Mouse (Mus musculus): Measurements from ENCODE around the gene Nkx2-5. TPM values are rescaled to one million over a fixed set of nuclear protein-coding genes. Genes with fewer than 3 reads are reported as not detected.

Nkx2-5 gene
- polyA plus RNA-seq, 1 experiment = 2.2 TPM

DNA sequence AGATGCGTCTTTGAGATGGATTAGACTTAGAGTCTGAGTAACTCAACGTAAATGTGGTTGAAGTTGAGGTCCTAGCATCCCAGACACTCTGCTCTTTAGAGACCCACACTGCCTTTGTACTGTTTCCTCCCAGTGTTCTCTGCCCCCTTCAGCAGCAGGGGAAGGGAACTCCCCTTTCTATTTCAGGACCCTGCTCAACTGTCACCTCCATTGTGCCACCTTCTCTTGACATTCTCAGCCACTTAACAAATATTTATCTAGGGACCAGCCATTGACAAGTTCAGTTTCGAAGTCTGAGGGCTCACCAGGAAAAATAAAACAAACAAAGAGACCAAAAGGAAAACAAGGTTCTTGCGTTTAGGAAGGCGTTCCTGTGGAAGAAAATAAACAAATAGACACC, 19.5 kb upstream of the Nkx2-5 start:
- H3K79me3 ChIP-seq (ENCODE audit: low read depth) = no peaks in the 10 kb centered on the region
- H3K4me3 ChIP-seq (ENCODE audit: insufficient read depth, poor library complexity, severe bottlenecking) = no peak overlapping the region
- TF ChIP-seq MYOD1 (IDR thresholded peaks at IDR 0.05; ENCODE audit: control insufficient read depth, insufficient read length, low read depth) (no peak), USF1 (IDR thresholded peaks at IDR 0.05; ENCODE audit: low read depth) (no peak), MYOG (IDR thresholded peaks at IDR 0.05; ENCODE audit: control insufficient read depth, extremely low read depth, insufficient read length) (no peak), MAX (IDR thresholded peaks at IDR 0.05) (no peak), FOSL1 (IDR thresholded peaks at IDR 0.05; ENCODE audit: insufficient read depth, low read length, poor library complexity, severe bottlenecking) (no peak), CEBPB (IDR thresholded peaks at IDR 0.05; ENCODE audit: low read depth) (no peak), CTCF (IDR thresholded peaks at IDR 0.05; ENCODE audit: control insufficient read depth, insufficient read depth, insufficient read length) (no peak)
- H3K27me3 ChIP-seq (ENCODE audit: control insufficient read depth, insufficient read depth, insufficient read length) = peaks cover 10% of the 10 kb centered on the region
- no peaks in the 10 kb centered on the region for H3K79me2 ChIP-seq (ENCODE audit: control insufficient read depth, insufficient read depth)
- H3K36me3 ChIP-seq (ENCODE audit: control insufficient read depth, insufficient read depth) = no peaks in the 10 kb centered on the region
- H3ac ChIP-seq (ENCODE audit: control insufficient read depth, insufficient read length, low read depth) = no peak overlapping the region

DNA sequence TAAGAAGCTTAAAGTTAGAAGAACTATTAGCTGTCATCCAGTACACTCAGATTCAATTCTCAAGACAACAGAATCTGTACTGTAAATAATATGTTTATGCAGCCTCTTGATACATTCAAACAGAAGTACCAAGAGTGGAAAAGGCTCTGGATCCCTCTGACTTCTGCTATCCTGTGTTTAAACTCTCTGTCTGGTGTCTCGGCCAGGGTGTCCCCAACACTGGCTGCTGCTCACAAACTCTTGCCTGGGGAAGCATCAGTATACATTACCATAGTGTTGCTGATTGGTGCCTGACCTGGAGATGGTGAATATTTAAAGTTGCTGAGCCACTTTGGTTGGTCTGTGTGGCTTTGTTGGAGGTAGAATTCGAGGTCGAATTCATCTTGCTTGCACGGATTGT, 17.0 kb upstream of the Nkx2-5 start:
- no peak overlapping the region for H3ac ChIP-seq (ENCODE audit: control insufficient read depth, insufficient read length, low read depth)
- no peaks in the 10 kb centered on the region for H3K79me3 ChIP-seq (ENCODE audit: low read depth)
- H3K36me3 ChIP-seq (ENCODE audit: control insufficient read depth, insufficient read depth) = no peaks in the 10 kb centered on the region
- no peak overlapping the region for H3K4me3 ChIP-seq (ENCODE audit: insufficient read depth, poor library complexity, severe bottlenecking)
- TF ChIP-seq MYOG (IDR thresholded peaks at IDR 0.05; ENCODE audit: control insufficient read depth, extremely low read depth, insufficient read length) (no peak), USF1 (IDR thresholded peaks at IDR 0.05; ENCODE audit: low read depth) (no peak), FOSL1 (IDR thresholded peaks at IDR 0.05; ENCODE audit: insufficient read depth, low read length, poor library complexity, severe bottlenecking) (no peak), MYOD1 (IDR thresholded peaks at IDR 0.05; ENCODE audit: control insufficient read depth, insufficient read length, low read depth) (no peak), CTCF (IDR thresholded peaks at IDR 0.05; ENCODE audit: control insufficient read depth, insufficient read depth, insufficient read length) (no peak), CEBPB (IDR thresholded peaks at IDR 0.05; ENCODE audit: low read depth) (no peak), MAX (IDR thresholded peaks at IDR 0.05) (no peak)
- H3K79me2 ChIP-seq (ENCODE audit: control insufficient read depth, insufficient read depth) = no peaks in the 10 kb centered on the region
- peaks cover 14% of the 10 kb centered on the region for H3K27me3 ChIP-seq (ENCODE audit: control insufficient read depth, insufficient read depth, insufficient read length)

- peaks cover 14% of the 10 kb centered on the region for H3K27me3 ChIP-seq (ENCODE audit: control insufficient read depth, insufficient read depth, insufficient read length)
- H3K79me2 ChIP-seq (ENCODE audit: control insufficient read depth, insufficient read depth) = no peaks in the 10 kb centered on the region
- no peaks in the 10 kb centered on the region for H3K36me3 ChIP-seq (ENCODE audit: control insufficient read depth, insufficient read depth)
- H3ac ChIP-seq (ENCODE audit: control insufficient read depth, insufficient read length, low read depth) = no peak overlapping the region
- no peaks in the 10 kb centered on the region for H3K79me3 ChIP-seq (ENCODE audit: low read depth)
- TF ChIP-seq USF1 (IDR thresholded peaks at IDR 0.05; ENCODE audit: low read depth) (no peak), FOSL1 (IDR thresholded peaks at IDR 0.05; ENCODE audit: insufficient read depth, low read length, poor library complexity, severe bottlenecking) (no peak), MYOD1 (IDR thresholded peaks at IDR 0.05; ENCODE audit: control insufficient read depth, insufficient read length, low read depth) (no peak), CEBPB (IDR thresholded peaks at IDR 0.05; ENCODE audit: low read depth) (no peak), CTCF (IDR thresholded peaks at IDR 0.05; ENCODE audit: control insufficient read depth, insufficient read depth, insufficient read length) (no peak), MYOG (IDR thresholded peaks at IDR 0.05; ENCODE audit: control insufficient read depth, extremely low read depth, insufficient read length) (no peak), MAX (IDR thresholded peaks at IDR 0.05) (no peak)
- H3K4me3 ChIP-seq (ENCODE audit: insufficient read depth, poor library complexity, severe bottlenecking) = no peak overlapping the region
Observed at GRCm38 (mm10) chr17:26861383-26861782, 16.6 kb upstream of the Nkx2-5 start.

GRCm38 (mm10) chr17:26860906-26861305, 16.1 kb upstream of the Nkx2-5 start:
- no peak overlapping the region for H3K4me3 ChIP-seq (ENCODE audit: insufficient read depth, poor library complexity, severe bottlenecking)
- TF ChIP-seq MAX (IDR thresholded peaks at IDR 0.05) (no peak), FOSL1 (IDR thresholded peaks at IDR 0.05; ENCODE audit: insufficient read depth, low read length, poor library complexity, severe bottlenecking) (no peak), MYOD1 (IDR thresholded peaks at IDR 0.05; ENCODE audit: control insufficient read depth, insufficient read length, low read depth) (no peak), CEBPB (IDR thresholded peaks at IDR 0.05; ENCODE audit: low read depth) (no peak), MYOG (IDR thresholded peaks at IDR 0.05; ENCODE audit: control insufficient read depth, extremely low read depth, insufficient read length) (no peak), CTCF (IDR thresholded peaks at IDR 0.05; ENCODE audit: control insufficient read depth, insufficient read depth, insufficient read length) (no peak), USF1 (IDR thresholded peaks at IDR 0.05; ENCODE audit: low read depth) (no peak)
- no peaks in the 10 kb centered on the region for H3K79me2 ChIP-seq (ENCODE audit: control insufficient read depth, insufficient read depth)
- no peak overlapping the region for H3ac ChIP-seq (ENCODE audit: control insufficient read depth, insufficient read length, low read depth)
- no peaks in the 10 kb centered on the region for H3K36me3 ChIP-seq (ENCODE audit: control insufficient read depth, insufficient read depth)
- H3K27me3 ChIP-seq (ENCODE audit: control insufficient read depth, insufficient read depth, insufficient read length) = peaks cover 11% of the 10 kb centered on the region
- no peaks in the 10 kb centered on the region for H3K79me3 ChIP-seq (ENCODE audit: low read depth)

DNA sequence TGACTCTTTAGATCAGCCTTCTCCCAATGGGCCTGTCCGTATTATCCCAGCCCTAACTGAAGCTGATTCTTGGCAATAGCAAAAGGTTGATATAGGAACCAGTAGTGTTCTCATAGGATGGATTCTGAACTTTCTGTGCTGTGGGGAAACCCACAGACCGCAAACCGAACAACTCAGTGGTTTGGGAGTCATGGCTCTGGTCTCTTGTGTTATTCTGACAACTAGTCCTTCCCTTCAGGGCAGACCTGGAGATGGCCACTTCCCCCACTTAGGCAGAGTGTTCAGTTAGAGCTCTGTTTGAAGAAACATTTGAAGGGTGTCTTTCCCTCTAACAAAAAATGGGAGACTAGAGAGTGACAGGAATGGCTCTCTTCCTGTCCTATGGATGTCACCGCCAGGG, 7.5 kb upstream of the Nkx2-5 start:
- Histone ChIP-seq H3K36me3 (ENCODE audit: control insufficient read depth, insufficient read depth) (no peaks in the 10 kb centered on the region), H3K79me3 (ENCODE audit: low read depth) (no peaks in the 10 kb centered on the region), H3K79me2 (ENCODE audit: control insufficient read depth, insufficient read depth) (no peaks in the 10 kb centered on the region), H3ac (ENCODE audit: control insufficient read depth, insufficient read length, low read depth) (no peak overlapping the region), H3K27me3 (ENCODE audit: control insufficient read depth, insufficient read depth, insufficient read length) (peaks cover 49% of the 10 kb centered on the region), H3K4me3 (ENCODE audit: insufficient read depth, poor library complexity, severe bottlenecking) (no peak overlapping the region)
- TF ChIP-seq USF1 (IDR thresholded peaks at IDR 0.05; ENCODE audit: low read depth) (no peak), FOSL1 (IDR thresholded peaks at IDR 0.05; ENCODE audit: insufficient read depth, low read length, poor library complexity, severe bottlenecking) (no peak), MYOG (IDR thresholded peaks at IDR 0.05; ENCODE audit: control insufficient read depth, extremely low read depth, insufficient read length) (no peak), CTCF (IDR thresholded peaks at IDR 0.05; ENCODE audit: control insufficient read depth, insufficient read depth, insufficient read length) (no peak), MAX (IDR thresholded peaks at IDR 0.05) (no peak)

DNA sequence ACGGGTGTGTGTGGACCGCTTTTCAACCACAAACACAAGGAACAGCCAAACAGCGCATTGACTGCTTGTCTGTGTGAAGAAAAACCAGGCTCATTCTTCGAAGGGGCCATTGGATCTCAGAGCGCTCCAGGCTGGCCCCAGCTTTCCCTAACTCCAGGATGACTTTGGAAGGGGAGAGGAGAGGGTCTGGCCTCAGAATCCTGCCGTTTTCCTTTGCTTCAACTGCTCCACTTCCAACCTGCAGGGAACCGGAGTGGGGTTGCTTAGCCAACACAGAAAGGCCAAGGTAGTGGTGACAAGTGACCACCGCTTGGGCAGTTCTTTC, 6.3 kb upstream of the Nkx2-5 start:
- no peak overlapping the region for H3ac ChIP-seq (ENCODE audit: control insufficient read depth, insufficient read length, low read depth)
- H3K79me3 ChIP-seq (ENCODE audit: low read depth) = no peaks in the 10 kb centered on the region
- no peaks in the 10 kb centered on the region for H3K79me2 ChIP-seq (ENCODE audit: control insufficient read depth, insufficient read depth)
- peaks cover 48% of the 10 kb centered on the region for H3K27me3 ChIP-seq (ENCODE audit: control insufficient read depth, insufficient read depth, insufficient read length)
- no peak overlapping the region for H3K4me3 ChIP-seq (ENCODE audit: insufficient read depth, poor library complexity, severe bottlenecking)
- H3K36me3 ChIP-seq (ENCODE audit: control insufficient read depth, insufficient read depth) = no peaks in the 10 kb centered on the region
- TF ChIP-seq MYOG (IDR thresholded peaks at IDR 0.05; ENCODE audit: control insufficient read depth, extremely low read depth, insufficient read length) (no peak), CTCF (IDR thresholded peaks at IDR 0.05; ENCODE audit: control insufficient read depth, insufficient read depth, insufficient read length) (no peak), USF1 (IDR thresholded peaks at IDR 0.05; ENCODE audit: low read depth) (no peak), MYOD1 (IDR thresholded peaks at IDR 0.05; ENCODE audit: control insufficient read depth, insufficient read length, low read depth) (no peak), MAX (IDR thresholded peaks at IDR 0.05) (no peak), CEBPB (IDR thresholded peaks at IDR 0.05; ENCODE audit: low read depth) (no peak), FOSL1 (IDR thresholded peaks at IDR 0.05; ENCODE audit: insufficient read depth, low read length, poor library complexity, severe bottlenecking) (no peak)

Measured in C2C12 (cell line).